Mouse (Mus musculus): Measurements from ENCODE around the gene Cntnap2.
A peak's percentile ranks its signal among the peaks of the same experiment; 100 is the strongest.

The Cntnap2 gene

DNA sequence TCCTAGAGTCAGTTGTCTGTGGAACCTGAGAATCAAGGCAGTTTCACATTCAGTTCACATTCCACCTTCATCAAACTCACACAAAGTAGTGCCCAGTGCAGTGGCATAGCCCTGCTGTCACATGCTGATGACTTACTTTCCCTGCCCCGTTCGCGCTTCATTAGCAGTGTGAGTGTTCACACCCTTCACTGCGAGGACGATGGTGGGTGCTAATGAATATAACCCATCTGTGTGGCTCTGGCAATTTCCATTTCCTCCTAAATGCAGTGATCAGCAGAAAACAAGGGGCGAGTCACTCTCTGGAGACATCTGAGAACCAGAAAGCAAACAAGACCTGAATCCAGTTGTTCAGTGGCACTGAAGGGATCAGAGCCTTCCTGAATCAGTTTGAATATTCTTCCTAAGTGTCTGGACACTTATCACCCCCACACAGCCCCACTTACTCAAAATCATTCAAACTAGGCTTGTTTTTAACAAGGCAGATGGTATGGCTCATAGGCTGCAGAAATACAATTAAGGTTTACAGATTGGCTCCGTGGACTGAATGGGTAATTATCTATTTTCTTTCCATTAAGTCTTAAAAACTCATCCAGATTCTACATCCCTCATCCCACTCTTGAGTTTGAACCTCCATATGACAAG is 2169.6 kb downstream of the Cntnap2 start:
- DNase-seq (ENCODE audit: low read depth, low spot score), result no peak

DNA sequence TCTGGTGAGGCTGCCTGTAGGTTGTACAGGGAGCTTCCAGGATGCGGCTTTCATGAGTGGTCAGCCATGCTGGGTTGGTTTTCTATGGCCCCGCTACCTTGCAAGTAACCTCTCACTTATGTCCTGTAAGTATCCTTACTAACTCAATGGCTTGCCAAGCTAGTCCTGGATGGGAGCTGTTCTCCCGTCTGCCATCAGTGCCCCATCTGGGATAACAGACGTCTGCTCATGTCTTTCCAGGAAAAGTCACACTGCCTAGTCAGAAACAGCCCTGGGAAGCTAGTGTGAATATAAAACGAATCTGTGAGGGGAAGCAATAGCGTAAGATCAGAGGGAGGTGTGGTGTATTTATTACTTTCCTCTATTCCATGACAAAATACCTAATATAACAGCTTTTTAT is 2172.4 kb downstream of the Cntnap2 start:
- no peak for DNase-seq (ENCODE audit: low read depth, low spot score)

DNA sequence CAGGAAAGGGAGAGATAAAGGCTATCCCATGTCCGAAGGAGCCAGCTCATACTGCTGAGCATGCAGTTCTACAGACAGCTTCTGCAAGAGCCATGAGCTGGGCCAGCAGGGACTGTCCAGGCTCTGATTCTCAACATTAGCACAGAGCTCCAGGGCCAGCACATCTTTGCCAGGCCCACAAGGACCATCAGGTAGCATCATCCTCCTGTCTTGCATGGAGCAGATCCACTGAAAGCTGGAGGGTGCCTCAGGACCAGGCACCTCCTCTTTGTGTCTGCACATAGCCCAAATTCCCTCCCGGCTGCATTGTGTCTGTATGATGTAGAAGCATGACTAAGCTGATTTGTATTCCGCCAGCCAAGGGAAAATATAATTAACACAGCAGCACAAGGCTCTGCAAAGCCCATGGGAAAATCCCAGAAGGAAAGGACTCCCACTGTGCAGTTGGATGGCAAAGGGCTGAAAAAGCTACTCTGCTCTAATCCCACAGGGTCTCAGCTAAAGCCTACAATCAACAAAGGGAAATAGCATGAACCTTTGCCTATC is 2180.3 kb downstream of the Cntnap2 start:
- no peak for DNase-seq (ENCODE audit: low read depth, low spot score)

DNA sequence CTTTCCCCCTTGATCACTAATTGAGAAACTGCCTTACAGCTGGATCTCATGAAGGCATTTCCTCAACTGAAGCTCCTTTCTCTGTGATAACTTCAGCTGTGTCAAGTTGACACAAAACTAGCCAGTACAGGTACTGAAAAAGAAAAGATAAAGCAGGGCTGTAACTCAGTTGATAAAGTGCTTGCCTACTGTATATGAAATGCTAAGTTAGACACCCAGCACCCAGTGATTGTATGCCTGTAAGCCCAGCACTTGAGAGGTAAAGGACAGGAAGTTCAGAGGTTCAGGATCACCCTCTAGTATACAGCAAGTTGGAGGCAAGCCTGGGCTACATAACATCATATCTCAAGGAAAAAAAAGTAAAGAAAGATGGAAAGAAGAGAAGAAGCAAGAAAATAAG is 2182.2 kb downstream of the Cntnap2 start:
- no peak for DNase-seq (ENCODE audit: low read depth, low spot score)

DNA sequence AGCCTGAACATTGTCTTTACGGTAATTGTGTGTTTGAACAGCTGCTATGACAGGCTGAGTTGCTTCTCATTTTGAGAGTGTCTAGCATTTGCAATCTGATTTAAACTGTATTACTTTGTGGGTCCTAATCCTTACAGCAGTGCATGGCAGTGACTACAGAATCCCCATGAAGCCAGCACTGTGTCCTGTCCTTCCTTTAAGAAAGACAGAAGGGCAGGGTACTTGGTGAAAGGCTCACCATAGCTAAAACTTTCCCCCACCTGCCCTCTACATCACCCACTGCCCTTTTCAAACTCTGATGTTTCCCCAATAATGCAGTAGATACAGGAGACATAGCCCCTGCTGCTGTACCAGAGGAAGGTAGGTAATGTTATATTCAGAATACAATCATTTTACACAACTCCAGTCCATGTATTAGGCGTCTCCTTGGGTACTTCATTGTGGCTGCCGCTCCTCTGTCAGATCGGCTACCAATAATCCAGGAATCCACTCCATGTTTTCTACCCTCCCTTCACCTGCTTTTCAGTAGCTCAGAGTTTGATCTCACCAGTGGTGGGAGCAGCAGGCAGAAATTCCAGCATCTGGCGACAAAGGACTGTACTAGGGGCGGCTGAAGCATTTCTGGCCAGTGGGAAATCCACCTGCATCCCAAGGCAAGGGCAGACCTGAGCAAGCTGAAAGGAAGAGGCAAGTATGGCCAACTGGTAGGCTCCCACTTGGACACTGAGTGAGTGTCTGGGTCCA is 2184.9 kb downstream of the Cntnap2 start:
- DNase-seq (ENCODE audit: low read depth, low spot score), result peak; percentile 93

DNA sequence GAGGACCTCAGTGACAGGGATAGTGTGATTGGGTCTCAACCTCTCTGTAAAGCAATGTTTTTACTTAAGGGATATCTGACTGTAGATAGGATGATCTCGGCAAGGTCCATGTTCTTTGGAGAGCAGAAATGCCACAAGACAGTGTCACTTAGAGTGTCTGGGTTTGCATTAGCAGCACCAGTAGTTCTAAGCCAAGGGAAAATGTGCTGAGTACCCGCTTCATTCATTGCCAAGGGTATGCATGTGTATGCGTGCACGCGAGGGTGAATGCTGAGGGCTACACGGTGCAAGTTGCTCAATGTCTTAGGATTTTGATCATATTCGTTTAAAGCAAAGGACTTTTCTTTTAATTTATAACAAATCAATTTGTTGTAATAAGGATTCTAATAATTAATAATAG is 2185.5 kb downstream of the Cntnap2 start:
- no peak for DNase-seq (ENCODE audit: low read depth, low spot score)

DNA sequence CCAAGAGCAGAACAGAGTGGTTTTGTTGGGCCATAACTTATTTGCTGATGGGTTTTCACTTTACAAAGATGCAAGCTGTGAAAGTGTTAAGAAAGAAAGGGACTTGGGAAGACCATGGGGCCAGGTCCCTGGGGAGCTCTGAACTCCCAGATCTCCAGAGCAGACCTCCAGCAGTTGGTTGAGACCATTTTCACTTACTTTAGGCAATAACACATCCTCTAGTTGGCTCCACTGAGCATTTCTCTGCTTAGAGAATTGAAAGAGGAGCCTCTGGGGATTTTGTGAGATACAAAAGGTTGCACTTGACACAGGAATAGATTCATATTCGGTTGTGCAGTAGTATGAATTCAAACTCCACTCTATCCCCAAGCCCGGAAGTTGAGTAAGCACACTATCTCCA is 2196.1 kb downstream of the Cntnap2 start:
- DNase-seq (ENCODE audit: low read depth, low spot score), result no peak

DNA sequence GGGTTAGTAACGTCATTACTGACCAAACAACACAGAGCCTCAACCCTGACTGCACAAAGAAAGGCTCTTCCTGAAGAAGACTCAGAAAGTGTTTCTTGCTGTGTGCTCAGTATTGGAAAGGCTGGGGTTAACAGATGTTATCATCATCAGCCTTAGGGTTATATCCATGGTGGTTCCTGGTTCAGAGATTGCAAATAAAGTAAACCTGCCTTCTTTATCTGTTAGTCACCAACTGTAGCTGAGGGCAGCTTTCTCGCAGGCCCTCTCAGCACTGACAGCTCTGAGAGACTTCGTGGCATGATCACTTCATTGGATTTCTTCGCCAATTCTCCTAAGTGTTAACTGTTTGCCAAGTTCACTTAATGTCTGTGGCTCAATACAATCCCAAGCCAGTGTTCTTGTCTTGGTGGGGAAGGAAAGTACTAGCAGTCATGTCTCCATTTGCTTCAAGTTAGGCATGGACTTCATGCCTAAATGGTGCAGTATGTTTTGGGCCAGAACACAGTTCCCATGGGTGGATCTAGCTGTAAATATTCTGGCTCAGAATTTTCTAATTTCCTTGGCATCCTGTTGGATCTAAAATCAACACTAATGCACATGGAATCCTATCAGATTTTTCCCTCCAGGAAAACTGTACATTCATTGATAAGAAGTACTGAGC is 2197.2 kb downstream of the Cntnap2 start:
- DNase-seq (ENCODE audit: low read depth, low spot score), result no peak

DNA sequence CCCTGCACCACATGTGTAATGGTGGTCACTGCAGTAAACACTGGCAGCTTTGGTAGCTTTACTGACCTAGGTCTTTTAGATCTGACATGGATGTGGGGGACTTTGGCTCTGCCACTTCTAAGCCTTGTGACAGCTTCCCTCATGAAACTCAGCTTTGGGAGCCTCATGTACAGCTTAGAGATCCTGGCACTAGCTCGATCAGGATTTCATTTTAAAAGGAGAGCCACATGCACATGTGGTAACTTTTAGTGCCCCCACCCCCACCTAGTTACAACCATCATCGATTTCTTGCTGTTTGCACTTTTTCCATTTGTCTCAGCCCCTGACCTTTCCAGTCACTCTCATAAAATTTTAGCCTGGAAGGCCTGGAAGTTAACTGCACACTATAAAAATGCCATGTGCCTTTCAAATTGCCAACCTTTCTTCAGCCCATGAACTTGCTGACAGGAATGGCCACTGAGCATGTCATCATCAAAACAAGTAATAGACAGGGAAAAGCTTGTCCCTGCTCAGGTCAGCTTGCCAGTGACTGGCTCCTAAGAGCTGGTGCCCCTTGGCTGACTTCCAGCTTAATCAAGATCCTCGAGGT is 2197.9 kb downstream of the Cntnap2 start:
- DNase-seq (ENCODE audit: low read depth, low spot score), result no peak

DNA sequence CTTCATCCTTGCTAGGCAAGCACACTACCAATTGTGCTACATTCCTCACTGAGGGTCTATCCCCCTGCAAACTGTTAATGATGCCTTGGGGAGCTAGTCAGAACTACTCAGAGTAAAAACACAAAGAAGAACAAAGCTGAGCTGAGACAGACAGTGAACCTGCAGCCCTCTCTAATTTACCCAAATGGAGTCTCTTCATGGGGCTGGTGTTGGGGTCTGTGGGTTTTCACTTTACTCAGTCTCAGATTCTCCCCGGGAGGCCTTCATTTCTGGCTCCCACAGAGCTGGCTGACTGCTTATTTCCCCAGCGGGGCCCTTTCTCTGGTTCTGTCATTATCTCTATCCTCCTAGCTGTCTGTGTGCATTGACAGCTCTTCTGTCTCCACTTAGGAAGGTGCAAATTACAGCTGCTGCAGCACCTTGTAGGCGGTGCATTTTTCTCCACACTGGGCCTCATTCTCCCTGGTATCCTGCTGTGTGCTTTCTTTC is 2200.5 kb downstream of the Cntnap2 start:
- DNase-seq (ENCODE audit: low read depth, low spot score), result no peak

DNA sequence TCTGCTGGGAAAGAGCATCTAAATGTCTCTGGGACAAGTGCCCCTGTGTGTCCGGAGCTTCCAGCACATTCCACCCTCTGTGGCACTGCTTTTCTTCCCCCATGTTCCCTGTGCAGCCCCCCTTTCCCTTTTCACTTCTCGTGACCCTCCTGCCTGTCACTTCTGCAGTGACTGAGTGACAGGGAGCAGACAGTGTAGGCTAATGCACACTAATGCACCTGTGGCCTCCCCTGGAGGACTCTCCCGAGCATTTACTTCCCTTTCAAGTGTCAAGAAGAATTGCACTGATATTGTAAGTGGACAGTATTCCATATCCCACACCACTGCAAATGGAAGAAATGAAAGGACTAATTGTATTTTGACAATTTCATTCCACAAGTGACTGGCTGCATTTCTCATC is 2208.1 kb downstream of the Cntnap2 start:
- no peak for DNase-seq (ENCODE audit: low read depth, low spot score)

DNA sequence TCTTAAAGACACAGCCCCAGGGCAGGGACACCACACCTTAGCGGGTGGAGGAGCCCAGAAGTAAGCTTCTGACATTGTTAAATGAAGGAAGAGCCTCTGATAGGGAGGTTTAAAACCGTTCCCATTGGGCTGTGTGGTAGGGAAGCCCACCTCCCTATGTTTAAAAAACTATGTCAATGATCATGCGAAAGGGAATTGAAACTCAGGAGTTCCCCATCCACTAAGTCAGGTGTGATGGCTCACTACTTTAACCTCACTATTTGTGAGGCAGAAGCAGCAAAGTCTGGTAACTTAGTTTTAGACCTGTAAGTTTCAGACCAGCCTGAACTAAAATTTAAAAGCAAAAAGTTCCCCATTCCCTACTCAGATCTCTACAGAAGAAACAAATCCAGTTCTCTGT is 2210.3 kb downstream of the Cntnap2 start:
- no peak for DNase-seq (ENCODE audit: low read depth, low spot score)

DNA sequence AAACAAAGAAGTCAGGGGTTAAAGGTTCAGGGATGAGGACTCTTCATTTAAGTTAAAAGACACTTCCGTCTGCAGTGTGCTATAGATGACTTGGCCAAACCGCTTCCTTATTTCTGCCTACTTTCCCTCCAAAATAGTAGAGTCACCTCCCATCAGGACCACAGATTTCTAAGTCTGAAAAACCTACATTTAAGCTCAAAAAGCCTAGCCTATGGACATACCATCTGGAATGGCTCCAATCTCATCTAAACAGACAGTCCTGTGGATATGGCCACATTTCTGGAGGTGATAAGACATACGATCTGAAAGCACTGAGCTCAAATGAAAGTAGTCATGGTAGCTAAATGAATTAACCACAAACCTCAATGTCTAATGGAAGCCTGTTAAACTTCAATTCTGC is 2212.4 kb downstream of the Cntnap2 start:
- no peak for DNase-seq (ENCODE audit: low read depth, low spot score)

DNA sequence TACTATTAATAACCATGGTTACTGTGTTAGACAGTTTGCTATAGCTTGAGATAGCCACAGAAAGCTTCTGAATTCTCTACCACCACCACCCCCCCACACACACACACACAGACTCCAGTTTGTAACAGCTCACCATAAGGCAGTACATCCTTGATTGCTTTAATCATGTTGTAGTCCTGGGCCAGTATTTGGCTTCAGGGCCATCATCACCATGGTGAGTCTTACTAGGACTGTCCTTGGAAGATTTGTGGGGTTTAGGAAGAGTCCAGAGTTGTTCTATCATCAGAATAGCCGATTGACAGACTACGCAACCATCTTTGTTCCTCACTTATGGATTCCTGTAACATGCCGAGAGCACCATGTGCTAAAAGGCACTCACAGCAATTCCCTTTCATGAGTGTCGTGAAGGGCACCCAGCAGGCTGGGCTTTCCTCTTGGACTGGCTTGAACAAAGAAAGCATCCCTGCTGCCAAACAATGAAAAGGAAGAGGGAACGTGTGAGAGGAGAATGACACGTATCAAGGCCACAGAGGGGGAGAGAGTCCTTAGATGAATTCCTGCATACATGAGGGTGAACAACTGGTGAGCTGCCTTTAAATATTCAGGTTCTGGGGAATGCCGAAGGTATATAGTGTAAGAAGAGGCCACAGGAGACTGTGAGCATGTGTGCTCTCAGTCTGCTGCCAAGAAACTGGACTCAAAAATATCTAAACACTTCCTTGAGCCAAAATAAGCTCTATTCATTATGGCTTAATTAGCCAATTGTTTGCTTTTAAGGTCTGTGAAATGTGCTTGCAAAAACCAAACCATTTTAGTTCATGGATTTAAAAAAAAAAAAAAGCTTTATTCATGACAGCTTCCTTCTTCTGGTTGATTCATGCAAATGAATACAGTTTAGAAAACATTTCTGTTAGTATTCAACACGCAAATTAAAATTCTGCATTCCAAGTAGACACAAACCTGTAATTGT is 2213.7 kb downstream of the Cntnap2 start:
- DNase-seq (ENCODE audit: low read depth, low spot score), result peak; percentile 30

DNA sequence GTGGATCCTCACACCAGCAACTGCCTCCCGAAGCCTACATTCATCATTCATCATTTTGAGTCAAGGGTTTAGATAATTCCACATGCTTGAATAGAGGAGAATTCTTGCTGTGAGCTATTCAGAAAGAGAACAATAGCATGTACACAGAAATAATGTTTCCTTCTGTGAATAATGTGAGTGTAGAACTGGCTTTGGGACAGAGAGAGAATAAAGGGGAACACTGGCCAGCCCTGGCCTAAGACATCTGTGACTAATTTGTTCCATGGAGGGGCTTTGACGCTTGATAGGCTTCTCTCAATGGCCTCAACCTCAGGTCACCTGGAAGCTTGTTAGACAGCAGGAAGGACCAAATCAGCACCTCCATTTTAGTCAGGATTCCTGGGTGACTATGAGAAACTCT is 2215.9 kb downstream of the Cntnap2 start:
- no peak for DNase-seq (ENCODE audit: low read depth, low spot score)

DNA sequence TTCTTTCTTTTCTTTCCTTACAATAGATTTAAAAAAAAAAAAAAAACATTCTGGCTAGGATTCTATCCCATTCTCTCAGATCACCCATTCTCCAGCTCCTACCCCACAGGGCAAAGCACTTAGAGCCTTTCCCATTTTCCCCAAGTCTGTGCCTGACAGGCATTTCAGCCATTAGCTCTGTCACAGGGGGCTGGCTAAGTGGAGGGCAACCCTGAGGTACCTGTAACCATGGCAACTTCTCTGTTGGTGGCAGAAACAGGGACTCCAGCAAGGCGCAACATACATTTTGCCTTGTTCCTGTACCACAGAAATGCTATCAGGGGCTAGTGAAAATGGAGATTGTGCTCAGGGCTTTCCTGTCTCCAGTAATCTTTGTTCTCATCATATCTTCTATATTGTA is 2220.0 kb downstream of the Cntnap2 start:
- DNase-seq (ENCODE audit: low read depth, low spot score), result peak; percentile 20

DNA sequence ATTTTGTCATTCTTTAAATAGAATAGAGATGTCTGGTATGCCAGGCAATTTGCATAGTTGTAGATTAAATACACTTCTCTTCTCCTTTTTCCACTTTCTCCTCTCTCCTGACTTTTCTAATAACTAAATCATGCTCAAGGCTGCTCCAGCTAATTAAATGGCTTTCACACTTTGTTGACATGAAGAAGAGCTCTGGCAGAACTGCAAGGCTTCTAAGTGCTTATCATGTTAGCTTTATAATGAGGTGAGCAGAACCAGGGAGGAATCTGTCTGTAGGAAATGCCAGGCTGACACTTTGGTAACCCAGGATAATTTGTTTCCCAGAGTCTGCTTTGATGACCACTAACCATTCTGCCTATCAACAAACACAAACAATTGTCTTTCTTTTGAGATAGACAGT is 2222.4 kb downstream of the Cntnap2 start:
- no peak for DNase-seq (ENCODE audit: low read depth, low spot score)

DNA sequence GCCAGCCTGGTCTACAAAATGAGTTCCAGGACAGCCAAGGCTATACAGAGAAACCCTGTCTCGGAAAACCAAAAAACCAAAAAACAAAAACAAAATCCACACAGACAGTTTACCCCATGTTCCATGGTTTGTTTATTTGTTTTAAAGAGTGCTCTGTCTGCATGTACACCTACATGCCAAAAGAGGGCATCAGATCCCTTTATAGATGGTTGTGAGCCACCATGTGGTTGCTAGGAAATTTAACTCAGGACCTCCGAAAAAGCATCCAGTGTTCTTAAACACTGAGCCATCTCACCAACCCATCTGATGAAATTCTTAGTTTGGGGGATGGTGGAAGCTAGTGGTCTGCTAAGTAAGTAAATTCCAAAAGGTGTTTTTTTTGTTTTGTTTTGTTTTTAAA is 2225.6 kb downstream of the Cntnap2 start:
- peak; percentile 45 for DNase-seq (ENCODE audit: low read depth, low spot score)

DNA sequence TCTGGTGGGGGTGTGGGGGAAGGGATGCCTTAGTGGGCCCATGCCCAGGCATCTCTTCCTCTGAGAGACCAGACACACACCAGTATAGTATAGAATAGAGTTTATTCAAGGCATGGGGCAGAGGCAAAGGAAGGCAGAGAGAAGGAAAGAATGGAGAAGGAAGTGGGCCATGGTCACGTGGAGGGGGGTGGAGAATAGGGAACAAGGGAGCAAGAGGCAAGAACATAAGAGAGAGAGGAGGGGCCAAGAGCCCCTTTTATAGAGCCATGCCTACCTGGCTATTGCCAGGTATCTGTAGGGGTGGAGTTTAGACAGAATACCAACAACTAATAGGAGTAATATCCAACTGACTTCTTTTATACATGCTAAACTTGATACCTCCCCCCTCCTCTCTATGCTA is 2226.6 kb downstream of the Cntnap2 start:
- DNase-seq (ENCODE audit: low read depth, low spot score), result no peak

DNA sequence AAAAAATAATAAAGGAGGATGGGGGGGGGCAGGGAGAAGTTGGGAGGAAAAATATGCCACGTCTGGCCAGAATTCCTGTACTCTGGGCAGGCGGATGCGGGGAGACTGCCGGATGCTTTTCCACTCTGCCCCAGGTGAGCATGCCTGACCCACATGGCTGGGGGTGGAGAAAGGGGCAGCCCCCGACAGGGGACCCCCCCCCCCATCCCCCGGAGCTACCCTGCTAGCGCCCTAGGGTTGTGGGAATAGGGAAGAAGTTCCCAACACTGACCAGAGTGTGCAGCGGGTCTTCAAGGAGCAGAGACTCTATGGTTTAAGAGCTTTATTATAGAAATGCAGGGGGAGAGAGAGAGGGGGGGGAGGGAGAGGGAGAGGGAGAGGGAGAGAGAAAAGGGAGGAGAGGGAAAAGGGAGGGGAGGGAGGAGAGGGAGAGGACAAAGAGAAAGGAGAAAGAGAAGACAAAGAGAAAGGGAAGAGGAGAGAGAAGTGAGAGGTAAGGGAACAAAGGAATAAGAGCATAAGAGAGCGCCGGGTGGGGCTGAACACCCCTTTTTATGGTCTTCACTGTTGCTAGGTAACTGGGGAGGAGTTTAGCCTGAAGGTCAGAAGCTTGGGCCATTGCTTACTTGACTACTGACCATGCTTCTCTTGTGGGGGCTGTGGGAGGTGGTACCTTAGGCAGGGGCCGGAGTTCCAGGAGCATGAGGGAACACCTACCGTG is 2227.2 kb downstream of the Cntnap2 start:
- DNase-seq (ENCODE audit: low read depth, low spot score), result peak; percentile 10

All from ES-CJ7 (cell line).